Mouse (Mus musculus): ENCODE data around the gene Slc35b2.

Gene Slc35b2

GRCm38 (mm10) chr17:45601325-45601724 is 37.7 kb downstream of the Slc35b2 start:
- DNase-seq, result no peak

- no peak for DNase-seq
These were observed 38.2 kb downstream of the Slc35b2 start, which contains the start of gene Mymx for GRCm38 (mm10) chr17:45601877-45602304. Gene Mymx, minus strand, starts transcription at chr17:45602102.

GRCm38 (mm10) chr17:45602984-45603383 is 39.3 kb downstream of the Slc35b2 start:
- no peak for DNase-seq

GRCm38 (mm10) chr17:45606992-45607879 is 43.6 kb downstream of the Slc35b2 start:
- no peak for DNase-seq

DNA sequence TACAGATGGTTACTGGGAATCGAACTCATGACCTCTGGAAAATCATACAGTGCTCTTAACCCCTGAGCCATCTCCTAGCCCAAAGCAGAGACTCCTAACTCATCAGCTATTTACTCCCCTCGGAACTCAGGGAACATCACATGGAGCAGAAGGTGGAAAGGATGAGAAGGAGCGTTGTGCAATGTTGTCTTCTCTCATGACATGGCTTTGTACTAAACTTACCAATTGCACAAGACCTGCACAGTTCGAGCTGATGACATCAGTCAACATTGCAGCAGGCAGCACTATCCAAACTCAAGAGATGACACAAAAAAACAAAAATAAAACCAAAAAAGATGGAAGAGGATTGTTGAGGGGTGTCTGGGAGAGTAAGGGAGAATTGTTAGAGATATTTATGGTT is 44.7 kb downstream of the Slc35b2 start:
- DNase-seq, result no peak

DNA sequence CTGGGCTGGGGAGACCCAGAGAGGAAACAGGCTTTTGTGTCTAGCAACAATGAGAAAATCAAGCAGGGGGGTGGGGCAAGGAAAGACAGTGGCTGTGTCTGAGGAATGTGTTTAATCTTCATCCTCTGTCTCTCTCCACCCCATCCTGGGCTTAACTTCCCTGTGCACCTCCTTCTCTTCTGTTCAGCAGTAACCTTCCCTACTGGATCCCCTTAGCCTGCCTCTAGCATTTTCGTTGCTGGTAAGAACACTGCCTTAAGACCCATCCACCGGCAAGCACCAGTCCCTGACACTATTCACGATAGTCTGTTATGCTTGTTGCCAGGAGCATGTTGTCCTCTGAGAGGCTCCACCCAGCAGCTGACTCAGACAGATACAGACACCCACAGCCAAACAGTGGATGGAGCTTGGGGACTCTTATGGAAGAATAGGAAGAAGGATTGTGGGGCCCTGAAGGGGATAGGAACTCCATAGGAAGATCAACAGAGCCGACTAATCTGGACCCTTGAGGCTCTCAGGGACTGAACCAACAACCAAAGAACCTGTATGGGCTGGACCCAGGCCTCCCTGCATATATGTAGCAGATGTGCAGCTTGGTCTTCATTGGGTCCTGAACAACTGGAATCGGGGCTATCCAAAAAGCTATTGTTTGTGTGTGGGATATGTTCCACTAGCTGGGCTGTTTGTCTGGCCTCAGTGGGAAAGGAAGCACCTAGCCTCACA is 46.6 kb downstream of the Slc35b2 start:
- no peak for DNase-seq

GRCm38 (mm10) chr17:45612008-45612407 is 48.3 kb downstream of the Slc35b2 start:
- DNase-seq, result no peak

- DNase-seq, result no peak
These were observed 49.2 kb downstream of the Slc35b2 start for GRCm38 (mm10) chr17:45612921-45613320.

GRCm38 (mm10) chr17:45616046-45616650 is 52.5 kb downstream of the Slc35b2 start:
- DNase-seq, result no peak

- no peak for DNase-seq
These were observed 53.0 kb downstream of the Slc35b2 start for GRCm38 (mm10) chr17:45616679-45617078.
